Mouse (Mus musculus) E14TG2a.4 (cell line): ENCODE data around the gene Vasn.

Experiments
- CTCF ChIP-seq: conservative IDR thresholded peaks from 2 replicates; pipeline ENCODE4 v1.5.1; 2014; ENCODE audit warnings: low read length
- POU5F1 ChIP-seq: IDR thresholded peaks from 2 replicates; pipeline ENCODE4 v1.6.1; 2014; ENCODE audit warnings: low read length, borderline replicate concordance

GRCm38 (mm10) chr16:4627105-4627504 lies 12.6 kb upstream of the Vasn start:
- TF ChIP-seq CTCF, result no peak
- TF ChIP-seq POU5F1, result no peak
